Mouse (Mus musculus) myocyte (in vitro differentiated cells): ENCODE data around the gene Plgrkt.

Experiments used
- MAX ChIP-seq: IDR thresholded peaks from one replicate; pipeline ENCODE4 v1.6.1; 2011; ENCODE audit warnings: low read depth, mild to moderate bottlenecking, control low read depth
- POLR2A ChIP-seq: IDR thresholded peaks from one replicate; pipeline ENCODE4 v1.6.1; 2011; ENCODE audit warnings: low read depth, mild to moderate bottlenecking, control low read depth, moderate library complexity; ENCODE audit not compliant: insufficient read length
- POLR2AphosphoS2 ChIP-seq: IDR thresholded peaks from one replicate; pipeline ENCODE4 v1.6.1; 2011; ENCODE audit warnings: low read depth, control low read depth; ENCODE audit not compliant: insufficient read length
- SRF ChIP-seq: IDR thresholded peaks from one replicate; pipeline ENCODE4 v1.6.1; 2011; ENCODE audit warnings: low read depth; ENCODE audit not compliant: control insufficient read depth, insufficient read length
- USF1 ChIP-seq: IDR thresholded peaks from one replicate; pipeline ENCODE4 v1.6.1; 2011; ENCODE audit warnings: low read depth, mild to moderate bottlenecking, control low read depth, moderate library complexity

- TF ChIP-seq SRF (no peak), POLR2AphosphoS2 (no peak), POLR2A (no peak), USF1 (no peak), MAX (no peak)
Measured at GRCm38 (mm10) chr19:29311791-29312190, 55.4 kb downstream of the Plgrkt start.
